Mouse (Mus musculus): ENCODE results near the gene Sfn.

Sfn gene

DNA sequence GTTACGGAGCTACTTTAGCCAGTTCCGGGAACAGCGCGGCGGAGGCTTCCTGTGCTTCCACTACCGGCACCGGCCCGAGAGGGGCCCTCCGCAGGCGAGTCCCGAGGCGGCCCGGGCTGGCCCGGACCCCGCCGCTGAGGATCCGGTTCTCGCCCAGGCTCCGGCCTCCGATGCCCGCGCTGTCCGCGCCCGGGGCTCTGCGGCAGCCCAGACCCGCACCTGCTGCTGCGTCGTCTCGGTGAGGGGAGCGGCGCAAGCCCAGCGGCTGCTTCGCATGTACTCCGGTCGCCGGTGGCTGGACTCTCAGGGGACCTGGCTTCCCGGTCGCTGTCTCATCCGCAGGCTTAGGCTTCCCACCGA, 27.1 kb downstream of the Sfn start:
- DNase-seq (ENCODE audit: low spot score), result no peak

GRCm38 (mm10) chr4:133574070-133574842, 27.7 kb downstream of the Sfn start, which contains the start of gene Gpatch3:
Gpatch3 (plus strand) TSS chr4:133574745.
- DNase-seq (ENCODE audit: low spot score), result peak; percentile 93

GRCm38 (mm10) chr4:133570066-133570466, 31.9 kb downstream of the Sfn start:
- DNase-seq (ENCODE audit: low spot score), result no peak

DNA sequence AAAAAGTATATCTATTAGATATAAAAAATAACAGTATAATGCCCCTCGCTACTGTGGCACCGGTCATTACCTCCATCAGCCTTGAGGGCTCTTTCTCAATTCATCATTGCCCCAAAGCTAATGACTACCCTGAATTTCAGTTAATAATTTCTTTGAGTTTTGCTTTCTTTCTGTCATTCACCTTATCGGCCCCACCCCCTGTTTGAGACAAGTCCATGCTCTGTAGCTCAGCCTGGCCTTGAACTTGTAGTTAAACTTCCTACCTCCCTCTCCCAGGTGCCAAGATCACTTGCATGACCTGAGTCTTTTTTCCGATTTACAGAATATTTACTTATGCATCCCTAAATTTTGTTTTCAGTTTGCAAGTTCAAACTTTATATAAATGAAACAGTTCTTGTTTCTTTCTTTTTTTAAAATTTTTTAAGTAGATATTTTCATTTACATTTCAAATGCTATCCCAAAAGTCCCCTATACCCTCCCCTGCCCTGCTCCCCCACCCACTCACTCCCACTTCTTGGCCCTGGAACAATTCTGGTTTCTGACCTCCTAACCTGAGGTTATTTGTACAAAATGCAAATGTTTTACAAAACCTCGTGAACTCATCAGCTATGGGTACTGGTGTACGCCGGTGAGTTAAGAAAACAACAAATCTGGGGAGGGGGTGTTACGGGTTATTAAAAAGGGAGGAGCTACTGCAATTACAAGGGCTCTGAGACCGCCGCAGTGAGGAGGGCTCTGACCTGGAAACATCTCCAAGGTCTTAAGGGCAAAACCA, 32.5 kb downstream of the Sfn start:
- DNase-seq (ENCODE audit: low spot score), result no peak

GRCm38 (mm10) chr4:133567251-133567650, 34.7 kb downstream of the Sfn start:
- DNase-seq (ENCODE audit: low spot score), result no peak

GRCm38 (mm10) chr4:133563123-133563571, 38.8 kb downstream of the Sfn start:
- DNase-seq (ENCODE audit: low spot score), result no peak

DNA sequence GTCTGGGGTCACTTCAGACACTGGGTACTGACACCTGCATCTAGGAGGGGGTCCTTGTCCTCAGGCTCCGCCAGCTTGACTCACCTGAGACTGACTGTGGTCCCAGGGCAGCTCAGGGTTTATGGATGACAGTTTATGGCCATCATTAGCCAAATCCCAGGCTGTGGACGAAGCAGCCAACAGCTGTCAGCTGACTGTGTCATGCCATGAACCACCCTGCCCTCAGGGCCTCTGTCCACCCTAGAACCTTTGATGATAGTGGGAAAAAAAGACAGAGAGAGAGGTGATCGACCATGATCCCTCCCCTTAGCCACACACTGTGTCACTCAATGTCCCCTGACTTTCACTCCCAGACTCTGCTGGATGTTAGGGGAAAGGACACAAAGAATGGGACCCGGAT, 40.3 kb downstream of the Sfn start:
- DNase-seq (ENCODE audit: low spot score), result no peak

DNA sequence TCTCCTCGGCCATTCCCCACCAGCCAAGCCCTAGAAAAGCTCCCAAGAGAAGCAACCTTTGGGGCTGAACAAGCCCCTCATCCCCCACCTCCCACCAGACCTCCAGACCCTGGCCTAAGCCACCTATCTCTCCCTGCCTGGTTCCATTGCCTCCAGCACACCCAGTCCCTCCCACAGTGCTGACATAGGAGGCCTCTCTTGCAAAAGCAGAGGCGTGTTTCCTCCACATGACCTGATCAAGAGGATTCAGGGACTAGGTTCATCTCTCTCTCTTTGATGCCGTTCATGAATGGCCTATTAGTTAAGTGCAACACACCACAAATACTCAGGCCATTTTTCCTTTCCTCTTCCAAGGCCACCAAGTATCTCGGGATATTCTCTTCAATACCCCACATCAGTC, 42.1 kb downstream of the Sfn start:
- DNase-seq (ENCODE audit: low spot score), result no peak

- no peak for DNase-seq (ENCODE audit: low spot score)
These were observed 44.8 kb downstream of the Sfn start for GRCm38 (mm10) chr4:133557041-133557717.

DNA sequence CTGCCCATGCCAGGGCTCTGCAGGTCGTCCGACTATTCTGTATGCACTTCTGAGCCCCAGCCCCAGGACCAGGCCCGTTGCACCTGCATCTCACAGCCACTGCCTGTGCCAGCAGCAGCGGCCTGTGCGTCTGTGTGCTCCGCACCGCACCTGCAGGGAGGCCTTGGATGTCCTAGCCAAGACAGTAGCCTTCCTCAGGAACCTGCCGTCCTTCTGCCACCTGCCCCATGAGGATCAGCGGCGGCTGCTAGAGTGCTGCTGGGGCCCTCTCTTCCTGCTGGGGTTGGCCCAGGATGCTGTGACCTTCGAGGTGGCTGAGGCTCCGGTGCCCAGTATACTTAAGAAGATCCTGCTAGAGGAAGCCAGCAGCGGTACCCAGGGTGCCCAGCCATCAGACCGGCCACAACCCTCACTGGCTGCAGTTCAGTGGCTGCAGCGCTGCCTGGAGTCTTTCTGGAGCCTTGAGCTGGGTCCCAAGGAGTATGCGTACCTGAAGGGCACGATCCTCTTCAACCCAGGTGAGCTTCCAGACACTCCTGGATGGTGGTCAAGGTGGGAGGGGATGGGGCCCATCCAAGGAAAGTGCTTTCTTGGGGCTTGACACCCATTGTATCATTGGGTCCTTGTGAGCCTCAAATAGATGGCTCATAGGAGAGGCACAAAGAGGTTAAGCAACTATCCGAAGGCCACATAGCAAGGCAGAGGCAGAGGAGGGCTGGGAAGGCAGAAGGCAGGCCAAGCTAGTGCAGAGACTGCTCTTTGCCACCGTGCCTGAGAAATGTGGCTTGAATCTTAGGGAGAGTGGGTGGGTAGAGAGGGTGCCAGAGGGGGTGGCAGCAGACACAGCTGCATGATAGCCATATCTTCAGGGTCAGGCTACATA, 48.3 kb downstream of the Sfn start:
- no peak for DNase-seq (ENCODE audit: low spot score)

DNA sequence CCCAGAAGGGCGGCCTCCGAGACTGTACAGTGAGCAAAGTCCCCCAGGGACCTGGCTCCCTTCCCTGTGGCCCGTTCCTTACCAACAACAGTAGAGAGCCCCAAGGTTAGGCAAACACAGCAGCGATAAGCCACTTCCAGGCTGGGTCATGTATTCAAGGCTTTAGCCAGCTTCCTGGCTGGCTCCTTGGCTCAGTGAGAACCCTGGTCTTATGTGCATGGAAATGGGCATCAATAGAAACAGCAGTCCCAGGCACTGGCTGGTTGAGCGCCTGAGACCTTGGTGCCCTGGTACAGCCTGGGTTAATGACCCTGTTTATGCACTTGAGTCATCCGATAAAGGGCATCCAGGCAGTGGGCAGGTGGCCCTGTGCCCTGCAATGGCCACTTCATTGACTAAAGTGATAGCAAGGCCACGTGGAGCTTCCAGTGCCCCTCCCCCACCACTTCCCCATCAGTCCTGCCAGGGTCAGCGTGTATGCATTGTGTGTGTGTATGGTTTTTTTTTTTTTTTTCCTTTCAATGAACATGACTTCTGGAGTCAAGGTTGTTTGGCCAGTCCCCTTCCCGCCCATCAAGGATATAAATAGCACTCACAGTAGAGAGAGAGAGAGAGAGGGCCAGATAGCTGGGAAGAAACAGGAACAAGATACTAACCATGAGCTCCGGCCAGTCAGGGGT, 49.1 kb downstream of the Sfn start, which contains the start of gene Nr0b2:
Gene Nr0b2 (plus strand): TSS at position 609 of the 680 bp plus-strand sequence.
- DNase-seq (ENCODE audit: low spot score), result no peak

- DNase-seq (ENCODE audit: low spot score), result no peak
These were observed 49.9 kb downstream of the Sfn start for GRCm38 (mm10) chr4:133552029-133552428.

All from layer of hippocampus, adult 11-12 months (tissue).